Mouse (Mus musculus): ENCODE measurements at regions not wholly inside any gene's neighbourhood (a gene's known extent, or its start where the extent isn't known, plus 50 kb on each side); places are given as distances from the start of the nearest gene placed in this dataset.

GRCm38 (mm10) chr15:36938511-36939150, 68.9 kb downstream of the Zfp706 start:
- TF ChIP-seq CTCF (IDR thresholded peaks at IDR 0.05; ENCODE audit: low read depth) (no peak), EP300 (IDR thresholded peaks at IDR 0.05; ENCODE audit: low read depth) (no peak)
